Mouse (Mus musculus) G1E (cell line): Measurements from ENCODE around the gene C1qtnf2.

Source experiments
- CTCF ChIP-seq: IDR thresholded peaks from 2 replicates; pipeline ENCODE4 v1.5.1; 2012; ENCODE audit warnings: low read depth, low read length, inconsistent platforms, mixed read lengths
- GATA1 ChIP-seq: IDR thresholded peaks from 2 replicates; pipeline ENCODE4 v1.6.1; 2012; ENCODE audit warnings: borderline replicate concordance, low read length, inconsistent platforms, mixed read lengths
- GATA2 ChIP-seq: IDR thresholded peaks from 2 replicates; pipeline ENCODE4 v1.6.1; 2012; ENCODE audit warnings: low read depth, low read length, inconsistent platforms, borderline replicate concordance
- POLR2AphosphoS5 ChIP-seq: IDR thresholded peaks from 2 replicates; pipeline ENCODE4 v1.6.1; 2012; ENCODE audit warnings: low read depth, low read length, inconsistent platforms; ENCODE audit not compliant: insufficient replicate concordance
- TAL1 ChIP-seq: conservative IDR thresholded peaks from 2 replicates; pipeline ENCODE4 v1.6.1; 2012; ENCODE audit warnings: low read depth, low read length, inconsistent platforms, mixed read lengths

GRCm38 (mm10) chr11:43501256-43501655, 27.2 kb downstream of the C1qtnf2 start:
- no peak for TF ChIP-seq CTCF
- no peak for TF ChIP-seq POLR2AphosphoS5
- TF ChIP-seq TAL1 = no peak
- TF ChIP-seq GATA1 = no peak
- TF ChIP-seq GATA2 = no peak
